Mouse (Mus musculus) MEL (cell line): Measurements from ENCODE around the gene Tnip3. TPM values are rescaled to one million over a fixed set of nuclear protein-coding genes. Genes with fewer than 3 reads are reported as not detected.

ENCODE experiments used
- DNase-seq: peaks from one replicate; pipeline ENCODE4 v3.0.0; 2011; ENCODE audit warnings: low read depth, low spot score
- H3K27ac ChIP-seq: 2 replicates; pipeline ENCODE4 v1.5.1; 2012; ENCODE audit warnings: low read depth, mild to moderate bottlenecking, control low read depth, low read length, moderate library complexity; ENCODE audit not compliant: control insufficient read depth
- H3K27me3 ChIP-seq, 2 experiments: fragments of 150-350 bp in 1 of 2; sonication (generic) in 1 of 2; 2 replicates each; pipeline ENCODE4 v1.6.1; 2012; ENCODE audit warnings: low read length in 2 of 2, mild to moderate bottlenecking in 2 of 2, improper control_type of control experiment in 1 of 2, moderate library complexity in 1 of 2; ENCODE audit not compliant: insufficient read depth in 2 of 2, control insufficient read depth in 1 of 2
- H3K36me3 ChIP-seq, 2 experiments: 2 replicates each; pipeline ENCODE4 v1.6.1; 2012 to 2014; ENCODE audit warnings: low read length in 2 of 2, improper control_type of control experiment in 1 of 2, inconsistent platforms in 1 of 2, mild to moderate bottlenecking in 1 of 2; ENCODE audit not compliant: insufficient read depth in 2 of 2, control insufficient read depth in 1 of 2
- H3K4me1 ChIP-seq, 2 experiments: fragments of 150-350 bp in 1 of 2; sonication (generic) in 1 of 2; 2 replicates each; pipeline ENCODE4 v1.6.1; 2012; ENCODE audit warnings: low read length in 2 of 2, improper control_type of control experiment in 1 of 2, mild to moderate bottlenecking in 1 of 2; ENCODE audit not compliant: insufficient read depth in 2 of 2, control insufficient read depth in 1 of 2
- H3K4me3 ChIP-seq, 2 experiments: fragments of 150-350 bp in 1 of 2; sonication (generic) in 1 of 2; 2 replicates each; pipeline ENCODE4 v1.5.1; 2012; ENCODE audit warnings: low read depth in 2 of 2, low read length in 2 of 2, mild to moderate bottlenecking in 2 of 2, moderate library complexity in 2 of 2, control low read depth in 1 of 2, improper control_type of control experiment in 1 of 2; ENCODE audit not compliant: control insufficient read depth in 1 of 2, insufficient read depth in 1 of 2
- H3K79me2 ChIP-seq: 2 replicates; pipeline ENCODE4 v1.6.1; 2012; ENCODE audit warnings: mild to moderate bottlenecking, low read length, moderate library complexity; ENCODE audit not compliant: control insufficient read depth, poor library complexity, insufficient read depth
- H3K9ac ChIP-seq: 2 replicates; pipeline ENCODE4 v1.6.1; 2012; ENCODE audit warnings: low read depth, mild to moderate bottlenecking, control low read depth, low read length, moderate library complexity; ENCODE audit not compliant: control insufficient read depth, poor library complexity, severe bottlenecking
- H3K9me3 ChIP-seq: fragments of 150-350 bp; sonication (generic); replicated peaks from 2 replicates; pipeline ENCODE4 v1.6.1; 2012; ENCODE audit warnings: mild to moderate bottlenecking, low read length, improper control_type of control experiment, moderate library complexity; ENCODE audit not compliant: insufficient read depth
- CHD1 ChIP-seq: IDR thresholded peaks from 2 replicates; pipeline ENCODE4 v1.6.1; 2012; ENCODE audit warnings: low read depth, mild to moderate bottlenecking, inconsistent platforms, low read length, improper control_type of control experiment
- CHD2 ChIP-seq: IDR thresholded peaks from 2 replicates; pipeline ENCODE4 v1.6.1; 2011; ENCODE audit warnings: low read length, improper control_type of control experiment
- ELF1 ChIP-seq: IDR thresholded peaks from 2 replicates; pipeline ENCODE4 v1.6.1; 2014; ENCODE audit warnings: low read depth, mild to moderate bottlenecking, inconsistent platforms, low read length, improper control_type of control experiment, moderate library complexity
- EP300 ChIP-seq, 2 experiments: IDR thresholded peaks; 2 replicates each; pipeline ENCODE4 v1.6.1; 2011; ENCODE audit warnings: improper control_type of control experiment in 2 of 2, low read length in 2 of 2, low read depth in 1 of 2, mild to moderate bottlenecking in 1 of 2
- GABPA ChIP-seq: IDR thresholded peaks from 2 replicates; pipeline ENCODE4 v1.6.1; 2012; ENCODE audit warnings: low read depth, mild to moderate bottlenecking, inconsistent platforms, low read length, improper control_type of control experiment, moderate library complexity
- GATA1 ChIP-seq: IDR thresholded peaks from 2 replicates; pipeline ENCODE4 v1.6.1; 2011; ENCODE audit warnings: low read depth, low read length, improper control_type of control experiment
- JUND ChIP-seq: IDR thresholded peaks from 2 replicates; pipeline ENCODE4 v1.6.1; 2011; ENCODE audit warnings: low read depth, mild to moderate bottlenecking, improper control_type of control experiment, low read length
- KAT2A ChIP-seq: conservative IDR thresholded peaks from 2 replicates; pipeline ENCODE4 v1.6.1; 2012; ENCODE audit warnings: low read depth, low read length, improper control_type of control experiment, inconsistent platforms
- MYC ChIP-seq: IDR thresholded peaks from 2 replicates; pipeline ENCODE4 v1.6.1; 2011; ENCODE audit warnings: low read depth, mild to moderate bottlenecking, low read length, improper control_type of control experiment, moderate library complexity
- NRF1 ChIP-seq: IDR thresholded peaks from 2 replicates; pipeline ENCODE4 v1.6.1; 2014; ENCODE audit warnings: low read depth, mild to moderate bottlenecking, inconsistent platforms, low read length, improper control_type of control experiment, moderate library complexity; ENCODE audit not compliant: poor library complexity, insufficient read depth, severe bottlenecking
- POLR2A ChIP-seq, 2 experiments: IDR thresholded peaks; 2 replicates each; pipeline ENCODE4 v1.6.1; 2011 to 2012; ENCODE audit warnings: low read length in 2 of 2, mild to moderate bottlenecking in 2 of 2, control low read depth in 1 of 2, improper control_type of control experiment in 1 of 2, low read depth in 1 of 2, moderate library complexity in 1 of 2; ENCODE audit not compliant: control insufficient read depth in 1 of 2, insufficient read depth in 1 of 2, poor library complexity in 1 of 2
- POLR2AphosphoS2 ChIP-seq: IDR thresholded peaks from 2 replicates; pipeline ENCODE4 v1.6.1; 2011; ENCODE audit warnings: low read length, improper control_type of control experiment
- RCOR1 ChIP-seq: IDR thresholded peaks from 2 replicates; pipeline ENCODE4 v1.6.1; 2012; ENCODE audit warnings: low read depth, mild to moderate bottlenecking, inconsistent platforms, low read length, improper control_type of control experiment
- SMC3 ChIP-seq: IDR thresholded peaks from 2 replicates; pipeline ENCODE4 v1.6.1; 2011; ENCODE audit warnings: low read depth, low read length, improper control_type of control experiment
- TAL1 ChIP-seq: IDR thresholded peaks from 2 replicates; pipeline ENCODE4 v1.6.1; 2012; ENCODE audit warnings: mild to moderate bottlenecking, inconsistent platforms, low read length, moderate library complexity, mixed read lengths
- UBTF ChIP-seq: IDR thresholded peaks from 2 replicates; pipeline ENCODE4 v1.6.1; 2012; ENCODE audit warnings: low read depth, mild to moderate bottlenecking, inconsistent platforms, low read length, improper control_type of control experiment, moderate library complexity, borderline replicate concordance; ENCODE audit not compliant: insufficient read depth
- ZC3H11A ChIP-seq: IDR thresholded peaks from 2 replicates; pipeline ENCODE4 v1.6.1; 2012; ENCODE audit warnings: low read depth, mild to moderate bottlenecking, inconsistent platforms, low read length, improper control_type of control experiment
- ZKSCAN1 ChIP-seq: IDR thresholded peaks from 2 replicates; pipeline ENCODE4 v1.6.1; 2012; ENCODE audit warnings: low read depth, mild to moderate bottlenecking, inconsistent platforms, low read length, improper control_type of control experiment, moderate library complexity
- ZMIZ1 ChIP-seq: IDR thresholded peaks from 2 replicates; pipeline ENCODE4 v1.6.1; 2012; ENCODE audit warnings: low read depth, mild to moderate bottlenecking, inconsistent platforms, low read length, improper control_type of control experiment, moderate library complexity
- ZNF384 ChIP-seq: IDR thresholded peaks from 2 replicates; pipeline ENCODE4 v1.6.1; 2012; ENCODE audit warnings: low read depth, mild to moderate bottlenecking, inconsistent platforms, low read length, improper control_type of control experiment
- polyA plus RNA-seq, 2 experiments: library from polyadenylated mRNA; stranded (reverse) in 1 of 2; unstranded in 1 of 2; fragments of >175 nt in 1 of 2; fragments of >200 nt in 1 of 2; gene quantifications; 2 replicates each; pipeline versions ENCODE4 v1.2.1 to v1.2.4; 2012; ENCODE audit warnings: low replicate concordance in 2 of 2, low read depth in 1 of 2; ENCODE audit not compliant: insufficient read length in 2 of 2, insufficient read depth in 1 of 2, missing spikeins in 1 of 2
- total RNA-seq: library from RNA; depleted of rRNA; stranded (reverse); fragments of 300-350 nt; gene quantifications from 2 replicates; pipeline ENCODE4 v1.2.3, GENCODE M21; 2012

Tnip3 gene
- total and polyA plus RNA-seq, 3 experiments = 0.99 TPM; not detected in 2

DNA sequence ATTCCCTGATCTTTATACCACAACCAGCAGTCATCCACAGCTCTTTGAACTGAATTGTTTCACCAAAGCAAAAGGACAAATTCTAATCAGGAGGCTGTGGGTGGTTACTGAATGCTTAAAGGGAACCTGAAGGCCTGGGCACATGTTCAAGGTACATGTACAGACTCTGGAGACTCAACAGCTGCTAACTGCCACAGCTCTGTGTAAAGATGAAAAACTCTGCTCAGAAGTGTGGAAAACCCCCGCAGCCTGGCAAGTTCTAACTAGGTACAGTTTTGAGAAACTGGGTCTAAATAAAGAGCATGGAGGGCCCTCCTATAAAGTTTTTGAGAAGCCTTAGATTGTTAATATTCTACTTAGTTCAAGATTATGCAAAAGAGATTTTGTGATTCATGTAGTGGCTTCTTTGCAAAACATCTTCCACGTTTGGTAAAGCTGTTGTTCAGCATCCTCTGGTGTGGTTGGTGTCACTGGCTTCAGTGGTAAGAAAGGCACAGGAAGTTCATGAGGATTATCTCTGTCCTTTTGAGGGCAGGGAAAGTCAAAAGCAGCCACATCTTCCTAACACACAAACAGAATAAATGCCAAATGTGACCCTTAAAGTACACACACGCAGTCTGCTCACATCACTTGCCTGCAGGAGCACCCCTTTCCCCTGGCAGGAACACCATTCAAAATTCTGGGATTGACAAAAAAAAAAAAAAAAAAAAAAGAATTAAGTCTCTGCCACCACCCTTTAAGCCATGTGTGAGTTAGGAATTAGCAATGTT, 39.0 kb downstream of the Tnip3 start:
- DNase-seq = no peak
- Histone ChIP-seq H3K27ac (no peak overlapping the region), H3K9ac (no peak overlapping the region), H3K9me3 (no peaks in the 10 kb centered on the region), H3K4me3 (no peak overlapping the region), H3K27me3 (no peaks in the 10 kb centered on the region; a peak in 1 of 4 replicates), H3K4me1 (no peaks in the 10 kb centered on the region), H3K79me2 (no peaks in the 10 kb centered on the region), H3K36me3 (no peaks in the 10 kb centered on the region)
- TF ChIP-seq GABPA (no peak), NRF1 (no peak), ZMIZ1 (no peak), KAT2A (no peak), POLR2A (IDR thresholded peaks at IDR 0.05; ENCODE audit: control insufficient read depth in 1 of 2, insufficient read depth in 1 of 2, low read depth in 1 of 2, low read length in 2 of 2, poor library complexity in 1 of 2) (no peak), UBTF (no peak), RCOR1 (no peak), ZC3H11A (no peak), TAL1 (no peak), MYC (no peak)

DNA sequence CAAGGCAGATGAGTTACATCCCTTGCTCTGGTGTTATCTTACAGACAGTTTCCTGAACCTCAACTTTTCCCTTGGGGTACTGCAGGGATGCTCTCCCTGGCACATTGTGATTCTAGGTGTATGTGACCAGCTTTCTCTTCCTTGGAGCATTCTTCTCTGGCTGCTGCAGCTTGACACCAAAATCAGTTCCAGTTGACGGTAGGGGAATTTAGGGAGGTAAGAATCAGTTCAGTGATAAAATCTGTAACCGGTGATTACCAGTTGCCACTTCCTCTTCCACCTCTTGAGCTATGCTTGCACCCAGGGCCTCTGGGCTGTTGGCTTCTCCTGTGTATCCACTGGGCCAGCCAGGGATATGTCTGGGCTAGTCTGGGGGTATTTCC, 39.5 kb downstream of the Tnip3 start:
- Histone ChIP-seq H3K27ac (no peak overlapping the region), H3K27me3 (no peaks in the 10 kb centered on the region; a peak in 1 of 4 replicates)
- TF ChIP-seq GABPA (no peak), ZC3H11A (no peak), JUND (no peak), ZNF384 (no peak), MYC (no peak), CHD1 (no peak), RCOR1 (0 out of 2 replicates have a peak, but pooled peaks have one; percentile 16), UBTF (no peak), CHD2 (no peak), KAT2A (no peak), ZKSCAN1 (no peak), GATA1 (0 out of 2 replicates have a peak, but pooled peaks have one; percentile 8), EP300 (IDR thresholded peaks at IDR 0.05; ENCODE audit: low read depth in 1 of 2, low read length in 2 of 2) (no peak), POLR2AphosphoS2 (no peak), SMC3 (no peak), ELF1 (no peak)

More for the DNA sequence above, 39.5 kb downstream of the Tnip3 start:
- Histone ChIP-seq H3K4me3 (no peak overlapping the region), H3K9me3 (no peaks in the 10 kb centered on the region), H3K79me2 (no peaks in the 10 kb centered on the region), H3K9ac (no peak overlapping the region), H3K4me1 (no peaks in the 10 kb centered on the region), H3K36me3 (no peaks in the 10 kb centered on the region)
- no peak for DNase-seq
